Mouse (Mus musculus) stomach, embryonic 15.5 days (tissue): Measurements from ENCODE around the gene Adgrb3. TPM values are rescaled to one million over a fixed set of nuclear protein-coding genes. Genes with fewer than 3 reads are reported as not detected.
A peak's percentile ranks its signal among the peaks of the same experiment; 100 is the strongest.

ENCODE experiments used
- ATAC-seq: fragments of 200-750 bp; cut with Nextera tagmentation; 2 replicates; pipeline ENCODE4 v1.8.0; 2017; ENCODE audit warnings: low read depth, moderate number of reproducible peaks, moderate TSS enrichment; ENCODE audit not compliant: insufficient read depth, low FRiP score
- H3K27ac ChIP-seq: fragments of 300-500 bp; sonication (generic); 2 replicates; pipeline ENCODE4 v1.5.1; 2015; ENCODE audit warnings: mild to moderate bottlenecking, inconsistent platforms
- H3K27me3 ChIP-seq: fragments of 300-500 bp; sonication (generic); replicated peaks from 2 replicates; pipeline ENCODE4 v1.6.1; 2015; ENCODE audit warnings: inconsistent platforms
- H3K36me3 ChIP-seq: fragments of 300-500 bp; sonication (generic); 2 replicates; pipeline ENCODE4 v1.6.1; 2015; ENCODE audit warnings: inconsistent platforms
- H3K4me1 ChIP-seq: fragments of 300-500 bp; sonication (generic); 2 replicates; pipeline ENCODE4 v1.6.1; 2015; ENCODE audit warnings: inconsistent platforms
- H3K4me2 ChIP-seq: fragments of 300-500 bp; sonication (generic); 2 replicates; pipeline ENCODE4 v1.6.1; 2015; ENCODE audit warnings: mild to moderate bottlenecking, inconsistent platforms
- H3K4me3 ChIP-seq: fragments of 300-500 bp; sonication (generic); replicated peaks from 2 replicates; pipeline ENCODE4 v1.5.1; 2015; ENCODE audit warnings: inconsistent platforms
- H3K9ac ChIP-seq: fragments of 300-500 bp; sonication (generic); 2 replicates; pipeline ENCODE4 v1.6.1; 2015; ENCODE audit warnings: inconsistent platforms
- H3K9me3 ChIP-seq: fragments of 300-500 bp; sonication (generic); 2 replicates; pipeline ENCODE4 v1.6.1; 2016; ENCODE audit warnings: inconsistent platforms
- WGBS: fragments of 180-500 bp; shearing (Covaris S2); methylation state at CpG from one replicate; pipeline ENCODE4 v1.1.7; 2015; 5-methylcytosine and 5-hydroxymethylcytosine counted together
- polyA plus RNA-seq: library from polyadenylated mRNA; unstranded; fragments of >200 nt; fragmentation: Nextera tagmentation; extraction: Ambion mirVana; gene quantifications from 2 replicates; pipeline ENCODE4 v1.2.1, GENCODE M21; 2015

The Adgrb3 gene
- 3.4 and 4.0 TPM in 2 replicates for polyA plus RNA-seq

DNA sequence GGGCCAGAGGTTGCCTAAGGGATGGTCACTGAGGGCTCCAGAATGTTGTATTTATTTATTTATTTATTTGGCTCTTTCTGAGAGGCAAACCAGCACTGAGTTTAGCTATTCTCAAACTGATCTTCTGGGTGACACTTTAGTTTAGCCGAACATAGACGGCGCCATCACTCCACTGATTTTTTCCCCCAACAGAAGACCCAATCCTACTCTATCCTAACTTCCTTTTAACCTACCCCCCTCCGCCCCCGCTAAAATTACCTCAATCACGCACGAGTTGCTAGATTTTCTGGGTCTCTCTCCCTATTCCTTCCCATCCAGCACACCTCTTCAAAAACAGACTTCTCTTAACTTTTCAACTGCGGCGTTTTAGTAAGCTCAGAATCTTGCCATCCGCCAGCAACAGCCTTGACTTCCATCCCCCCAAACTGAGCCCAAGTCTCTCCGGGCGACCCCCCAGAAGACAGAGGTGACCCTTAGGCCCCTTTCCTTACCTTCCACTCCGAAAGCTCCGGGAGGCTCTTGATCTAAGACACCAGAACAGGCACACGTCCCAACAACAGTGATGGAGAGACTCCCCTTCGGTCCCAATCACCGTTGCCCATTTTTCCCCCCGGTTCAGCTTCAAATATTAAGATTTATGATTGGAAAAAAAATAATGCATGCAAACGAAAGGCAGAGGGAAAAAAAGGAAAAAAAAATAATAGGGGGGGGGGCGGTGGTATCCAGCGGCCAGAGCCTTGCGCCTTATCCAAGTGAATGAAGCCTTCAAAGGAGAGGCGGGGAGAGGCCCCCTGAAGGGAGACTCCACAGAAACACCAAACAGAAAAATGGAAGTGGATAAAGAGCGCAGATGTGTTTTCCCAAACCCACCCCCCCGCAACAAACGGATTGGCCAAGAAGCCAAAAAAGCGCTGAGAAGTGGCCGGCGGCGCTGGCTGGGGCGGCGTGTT, at the start of gene Adgrb3:
Gene Adgrb3 (minus strand): TSS at position 737 of the 950 bp plus-strand sequence.
- Histone ChIP-seq H3K9ac (no peak within 1 kb of the TSS), H3K27me3 (peaks cover 19% of the 10 kb centered on the region), H3K36me3 (no peaks in the 10 kb centered on the region), H3K4me1 (no peaks in the 10 kb centered on the region), H3K9me3 (no peaks in the 10 kb centered on the region), H3K27ac (no peak within 1 kb of the TSS), H3K4me3 (peak within 1 kb of the TSS; percentile 55), H3K4me2 (peak within 1 kb of the TSS; percentile 77)
- ATAC-seq: no peak
- WGBS: 5% methylated on average over 31 of the region's 32 CpGs

- H3K36me3 ChIP-seq: no peaks in the 10 kb centered on the region
- no peak for ATAC-seq
- 84% methylated on average over 5 of the region's 5 CpGs for WGBS
Observed at GRCm38 (mm10) chr1:25877526-25877925, 48.0 kb upstream of the Adgrb3 start.

DNA sequence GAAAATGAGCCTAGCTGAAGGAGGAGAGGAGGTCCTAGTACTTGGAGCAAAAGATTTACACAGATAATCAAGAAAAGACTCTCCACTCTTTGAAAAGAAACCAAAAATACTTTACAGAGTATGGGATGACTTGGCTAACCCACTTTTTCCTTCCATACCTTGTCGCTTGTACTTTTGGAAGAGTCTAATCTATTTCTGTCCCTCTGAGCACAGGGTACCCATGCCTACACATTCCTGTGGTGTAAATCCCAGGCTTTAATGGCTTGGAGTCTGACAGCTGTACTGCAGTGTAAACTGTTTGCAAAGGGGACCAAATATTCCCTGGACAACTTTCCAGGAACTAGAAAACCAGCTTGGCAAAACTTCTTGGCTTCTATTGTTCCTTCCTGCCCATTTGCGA, 28.0 kb upstream of the Adgrb3 start:
- Histone ChIP-seq H3K27ac (no peak overlapping the region), H3K4me3 (no peak overlapping the region), H3K27me3 (no peaks in the 10 kb centered on the region), H3K4me1 (no peaks in the 10 kb centered on the region), H3K36me3 (no peaks in the 10 kb centered on the region), H3K4me2 (no peak overlapping the region), H3K9ac (no peak overlapping the region), H3K9me3 (no peaks in the 10 kb centered on the region)
- ATAC-seq: no peak
- 86% methylated on average over 2 of the region's 2 CpGs for WGBS

More at GRCm38 (mm10) chr1:25877526-25877925, 48.0 kb upstream of the Adgrb3 start:
- Histone ChIP-seq H3K4me1 (no peaks in the 10 kb centered on the region), H3K9ac (no peak overlapping the region), H3K4me2 (no peak overlapping the region), H3K4me3 (no peak overlapping the region), H3K9me3 (no peaks in the 10 kb centered on the region), H3K27ac (no peak overlapping the region), H3K27me3 (no peaks in the 10 kb centered on the region)

DNA sequence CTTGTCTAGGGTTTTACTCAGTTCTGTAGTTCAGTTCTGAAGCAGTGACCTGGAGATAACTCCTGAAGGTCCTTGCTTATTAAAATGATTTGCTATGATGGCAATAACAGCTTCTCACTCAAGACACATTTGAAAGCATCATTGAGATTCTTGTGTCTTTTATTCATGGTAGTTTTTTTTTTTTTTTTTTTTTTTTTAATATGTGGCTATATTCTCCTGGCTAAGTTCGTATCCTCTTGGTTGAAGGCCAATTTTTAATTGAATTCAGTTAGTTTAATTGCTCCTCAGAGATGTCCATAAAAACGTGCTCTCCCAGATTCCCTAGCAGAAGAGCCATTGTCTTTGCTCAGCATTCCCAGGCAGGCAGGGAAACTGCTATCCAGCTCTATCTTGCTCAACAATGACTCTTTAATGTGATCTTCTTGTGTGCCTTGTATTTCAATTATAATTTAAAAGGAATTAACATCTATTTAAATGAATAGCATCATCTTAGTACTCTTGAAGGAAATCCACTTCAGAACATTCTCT, 25.0 kb upstream of the Adgrb3 start:
- 46% methylated on average over 2 of the region's 2 CpGs for WGBS
- no peak overlapping the region for H3K27ac ChIP-seq
- H3K9ac ChIP-seq: no peak overlapping the region
- no peaks in the 10 kb centered on the region for H3K4me1 ChIP-seq
- no peaks in the 10 kb centered on the region for H3K9me3 ChIP-seq
- no peak for ATAC-seq
- H3K4me3 ChIP-seq: no peak overlapping the region
- no peak overlapping the region for H3K4me2 ChIP-seq
- no peaks in the 10 kb centered on the region for H3K36me3 ChIP-seq
- no peaks in the 10 kb centered on the region for H3K27me3 ChIP-seq

DNA sequence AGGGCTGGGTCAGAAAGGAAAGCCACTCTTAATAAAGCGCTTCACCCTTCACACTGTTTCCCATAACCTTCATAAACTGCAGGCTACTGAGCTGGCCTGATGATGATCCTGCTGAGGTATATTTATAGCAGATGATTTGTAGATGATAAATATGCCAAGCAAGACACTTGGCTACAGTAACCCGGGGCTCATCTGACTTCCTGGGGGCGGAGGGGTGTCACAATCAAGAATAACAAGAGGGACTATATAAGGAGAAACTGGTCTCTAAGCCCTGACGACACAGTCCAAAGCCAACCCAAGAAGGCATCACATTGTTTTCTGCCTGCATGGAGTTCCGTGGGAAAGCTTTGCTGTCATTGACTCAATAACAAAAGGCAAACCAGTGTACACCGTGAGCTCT, 2.8 kb upstream of the Adgrb3 start:
- H3K4me3 ChIP-seq: no peak overlapping the region
- WGBS: 65% methylated on average over 6 of the region's 6 CpGs
- H3K9ac ChIP-seq: no peak overlapping the region
- H3K27me3 ChIP-seq: peaks cover 19% of the 10 kb centered on the region
- no peak overlapping the region for H3K27ac ChIP-seq
- H3K4me1 ChIP-seq: no peaks in the 10 kb centered on the region
- ATAC-seq: no peak
- no peaks in the 10 kb centered on the region for H3K36me3 ChIP-seq
- no peaks in the 10 kb centered on the region for H3K9me3 ChIP-seq
- H3K4me2 ChIP-seq: no peak overlapping the region

DNA sequence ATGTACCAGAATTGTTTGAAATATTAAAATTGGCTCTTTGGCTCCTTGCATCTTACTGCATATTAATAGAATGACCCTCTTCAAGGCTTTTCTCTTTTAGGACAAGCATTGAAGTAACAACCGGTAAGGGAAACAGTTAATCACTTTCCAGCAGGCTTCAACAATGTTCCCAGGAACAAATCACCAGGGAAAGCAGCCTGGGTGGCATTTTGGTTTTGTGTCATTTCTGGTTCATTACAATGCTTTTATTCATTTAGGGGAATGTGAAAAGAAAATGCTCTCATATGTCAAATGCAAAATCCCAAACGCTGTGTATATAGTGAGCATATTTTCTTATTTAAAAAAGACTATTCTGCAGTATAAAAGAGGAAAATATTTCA, 2.0 kb upstream of the Adgrb3 start:
- no peaks in the 10 kb centered on the region for H3K4me1 ChIP-seq
- WGBS: 39% methylated on average over 2 of the region's 2 CpGs

GRCm38 (mm10) chr1:25830757-25831520, 1.4 kb upstream of the Adgrb3 start:
- H3K9me3 ChIP-seq: no peaks in the 10 kb centered on the region
- no peak overlapping the region for H3K9ac ChIP-seq
- no peaks in the 10 kb centered on the region for H3K4me1 ChIP-seq
- WGBS: 7% methylated on average over 15 of the region's 15 CpGs
- ATAC-seq: no peak
- peaks cover 19% of the 10 kb centered on the region for H3K27me3 ChIP-seq
- no peak overlapping the region for H3K27ac ChIP-seq
- H3K4me2 ChIP-seq: peak overlapping the region; percentile 77
- H3K4me3 ChIP-seq: peak overlapping the region; percentile 55
- H3K36me3 ChIP-seq: no peaks in the 10 kb centered on the region

More for the DNA sequence above, 2.0 kb upstream of the Adgrb3 start:
- H3K36me3 ChIP-seq: no peaks in the 10 kb centered on the region
- H3K27ac ChIP-seq: no peak overlapping the region
- H3K9ac ChIP-seq: no peak overlapping the region
- H3K4me2 ChIP-seq: no peak overlapping the region
- ATAC-seq: no peak
- H3K27me3 ChIP-seq: peaks cover 19% of the 10 kb centered on the region
- H3K9me3 ChIP-seq: no peaks in the 10 kb centered on the region
- H3K4me3 ChIP-seq: no peak overlapping the region

- no peaks in the 10 kb centered on the region for H3K36me3 ChIP-seq
- ATAC-seq: peak; percentile 58
- no peak overlapping the region for H3K9ac ChIP-seq
- no peaks in the 10 kb centered on the region for H3K9me3 ChIP-seq
- no peaks in the 10 kb centered on the region for H3K4me1 ChIP-seq
- H3K27me3 ChIP-seq: peaks cover 19% of the 10 kb centered on the region
- no peak overlapping the region for H3K27ac ChIP-seq
- WGBS: under 1% methylated on average over 47 of the region's 99 CpGs
- H3K4me3 ChIP-seq: peak overlapping the region; percentile 55
- H3K4me2 ChIP-seq: peak overlapping the region; percentile 77
Observed at GRCm38 (mm10) chr1:25829921-25830751, 629 bp upstream of the Adgrb3 start.

GRCm38 (mm10) chr1:25828071-25828755, 1.3 kb downstream of the Adgrb3 start:
- Histone ChIP-seq H3K4me1 (no peaks in the 10 kb centered on the region), H3K27ac (no peak overlapping the region), H3K27me3 (peaks cover 19% of the 10 kb centered on the region), H3K9ac (no peak overlapping the region), H3K4me3 (no peak overlapping the region), H3K4me2 (no peak overlapping the region), H3K9me3 (no peaks in the 10 kb centered on the region), H3K36me3 (no peaks in the 10 kb centered on the region)
- 69% methylated on average over 9 of the region's 9 CpGs for WGBS
- no peak for ATAC-seq

DNA sequence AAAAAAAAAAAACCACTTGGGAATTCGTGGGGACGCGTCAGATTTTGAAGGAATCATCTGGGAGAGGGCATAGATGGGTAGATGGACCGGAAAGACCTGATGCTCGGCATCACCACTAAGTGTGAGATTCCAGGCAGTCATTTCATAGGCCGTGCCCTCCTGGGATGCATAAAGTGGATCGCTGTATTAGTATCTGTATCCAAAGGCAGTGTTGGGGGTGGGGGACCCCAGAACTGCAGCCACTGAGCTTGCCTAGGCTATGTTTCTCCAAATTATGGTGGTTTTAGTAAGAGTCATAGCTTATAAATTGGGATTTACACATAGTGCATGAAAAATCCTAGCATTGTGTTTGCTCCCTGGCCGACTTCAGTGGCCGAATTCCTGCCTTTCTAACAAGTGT, 2.1 kb downstream of the Adgrb3 start:
- H3K4me2 ChIP-seq: no peak overlapping the region
- ATAC-seq: no peak
- no peak overlapping the region for H3K4me3 ChIP-seq
- no peaks in the 10 kb centered on the region for H3K36me3 ChIP-seq
- no peak overlapping the region for H3K9ac ChIP-seq
- peaks cover 19% of the 10 kb centered on the region for H3K27me3 ChIP-seq
- no peak overlapping the region for H3K27ac ChIP-seq
- H3K4me1 ChIP-seq: no peaks in the 10 kb centered on the region
- WGBS: 65% methylated on average over 9 of the region's 9 CpGs
- H3K9me3 ChIP-seq: no peaks in the 10 kb centered on the region

DNA sequence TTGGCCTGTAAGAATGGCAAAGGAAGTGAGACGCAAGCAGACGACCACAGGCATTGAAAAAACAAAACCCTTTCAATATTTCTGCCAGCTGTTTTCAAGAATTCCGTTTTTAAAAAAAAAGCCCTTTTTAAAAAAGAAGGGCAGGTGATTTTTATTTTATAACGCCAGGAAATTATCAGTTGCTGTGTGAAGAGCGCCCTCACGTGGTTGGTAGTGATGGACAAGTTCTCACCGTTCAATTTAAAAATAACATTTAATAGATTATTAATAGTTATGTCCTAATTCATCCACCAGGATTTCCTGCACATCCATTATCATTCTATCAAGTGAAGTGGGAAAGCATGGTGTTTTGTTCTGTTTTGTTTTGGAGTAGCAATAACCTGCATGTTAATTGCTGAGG, 2.7 kb downstream of the Adgrb3 start:
- no peaks in the 10 kb centered on the region for H3K4me1 ChIP-seq
- H3K4me3 ChIP-seq: no peak overlapping the region
- ATAC-seq: no peak
- H3K9me3 ChIP-seq: no peaks in the 10 kb centered on the region
- peaks cover 19% of the 10 kb centered on the region for H3K27me3 ChIP-seq
- H3K9ac ChIP-seq: no peak overlapping the region
- no peaks in the 10 kb centered on the region for H3K36me3 ChIP-seq
- WGBS: 11% methylated on average over 7 of the region's 7 CpGs
- H3K4me2 ChIP-seq: no peak overlapping the region
- H3K27ac ChIP-seq: no peak overlapping the region
